Mouse (Mus musculus) Patski (cell line): ENCODE data around the gene Man2a2. TPM values are rescaled to one million over a fixed set of nuclear protein-coding genes. Genes with fewer than 3 reads are reported as not detected.
A peak's percentile ranks its signal among the peaks of the same experiment; 100 is the strongest.

ENCODE experiments used
- ATAC-seq: fragments of 100-300 bp; one replicate; pipeline ENCODE4 v1.8.0; 2021
- CTCF ChIA-PET: fragments of 350-600 bp; sonication (Branson Sonifier 250); formaldehyde crosslinking; loops from one replicate; lab custom pipeline; 2022; ENCODE audit warnings: inconsistent platforms; lab: Charles Lee
- POLR2A ChIA-PET: fragments of 350-600 bp; sonication (Branson Sonifier 250); formaldehyde crosslinking; loops from one replicate; lab custom pipeline; 2022; ENCODE audit warnings: antibody characterized with exemption, inconsistent platforms; lab: Charles Lee
- DNase-seq: peaks from one replicate; pipeline ENCODE4 v3.0.0-alpha.2; 2011; ENCODE audit warnings: low read depth, low spot score
- H3K27me3 ChIP-seq: fragments of 371-371 bp; one replicate; pipeline ENCODE4 v1.5.1; 2021
- CTCF ChIP-seq: fragments of 100-300 bp; IDR thresholded peaks from one replicate; pipeline ENCODE4 v1.5.1; 2021
- in situ Hi-C: fragments of 300-500 bp; cut with MboI; formaldehyde crosslinking; loops from 3 replicates; pipeline ENCODE4 v1.11.1; 2018; ENCODE audit warnings: low pct_unique_long_range_greater_than_20kb, mixed read lengths
- polyA plus RNA-seq: library from polyadenylated mRNA; unstranded; gene quantifications from one replicate; pipeline ENCODE4 v1.2.3, GENCODE M21; 2021

Man2a2 gene
- polyA plus RNA-seq, 1 experiment from 2014 or later, result 129 TPM

- ChIA-PET POLR2A (interaction anchor here (0.6 kb wide), 1 partner anchor 100 kb away, joined by 4 read pairs; no protein-coding TSS in a partner anchor), CTCF (interaction anchor here (0.7 to 3.3 kb wide), 10 partner anchors 9 to 194 kb away, joined by 3 to 47 read pairs (median 4); partner anchors contain the start of genes Blm and Unc45a)
- DNase-seq (no peak), ATAC-seq (no peak)
- TF ChIP-seq CTCF, result no peak
- no peaks in the 10 kb centered on the region for H3K27me3 ChIP-seq
- in situ Hi-C loops, result loop anchor here (5.0 to 25.0 kb wide), 3 partner anchors 196 to 451 kb away; partner anchors contain the start of genes Crtc3 and Iqgap1
Measured at GRCm38 (mm10) chr7:80386235-80386930, 15.2 kb upstream of the Man2a2 start.

- ATAC-seq, result no peak
- no peaks in the 10 kb centered on the region for H3K27me3 ChIP-seq
- no peak for DNase-seq
- ChIA-PET POLR2A (no interaction called here), CTCF (interaction anchor here (0.9 to 3.7 kb wide), 3 partner anchors 11 to 198 kb away, joined by 3 to 19 read pairs (median 10); partner anchors contain the start of genes Hddc3 and Unc45a)
- TF ChIP-seq CTCF, result no peak
- in situ Hi-C loops, result loop anchor here (25.0 kb wide), 2 partner anchors 304 to 454 kb away; partner anchors contain the start of genes Crtc3 and Iqgap1
Measured at GRCm38 (mm10) chr7:80382919-80383318, 11.7 kb upstream of the Man2a2 start.

- H3K27me3 ChIP-seq, result no peaks in the 10 kb centered on the region
- ATAC-seq (no peak), DNase-seq (no peak)
- TF ChIP-seq CTCF, result no peak
- ChIA-PET POLR2A (no interaction called here), CTCF (interaction anchor here (0.9 to 2.4 kb wide), 7 partner anchors 9 to 205 kb away, joined by 3 to 7 read pairs (median 3); partner anchors contain the start of genes Hddc3, Man2a2 and Unc45a)
- in situ Hi-C loops, result loop anchor here (5.0 to 25.0 kb wide), 3 partner anchors 37 to 458 kb away; partner anchors contain the start of genes Crtc3, Hddc3, Iqgap1 and Unc45a
Measured at GRCm38 (mm10) chr7:80379531-80379930, 8.4 kb upstream of the Man2a2 start.

- CTCF ChIA-PET, result interaction anchor here (1.3 to 3.6 kb wide), 4 partner anchors 9 to 207 kb away, joined by 3 to 14 read pairs (median 10); partner anchors contain the start of genes Fes and Unc45a
- TF ChIP-seq CTCF, result no peak
- in situ Hi-C loops, result loop anchor here (5.0 to 25.0 kb wide), 3 partner anchors 35 to 460 kb away; partner anchors contain the start of genes Crtc3, Hddc3, Iqgap1 and Unc45a
- ATAC-seq (no peak), DNase-seq (no peak)
- POLR2A ChIA-PET, result no interaction called here
- no peaks in the 10 kb centered on the region for H3K27me3 ChIP-seq
Measured at GRCm38 (mm10) chr7:80377471-80377870, 6.3 kb upstream of the Man2a2 start.

- ChIA-PET POLR2A (no interaction called here), CTCF (interaction anchor here (3.6 kb wide), 1 partner anchor 10 kb away, joined by 14 read pairs; the partner anchor contains the start of gene Fes)
- no peak for DNase-seq
- in situ Hi-C loops, result loop anchor here (5.0 to 25.0 kb wide), 3 partner anchors 34 to 461 kb away; partner anchors contain the start of genes Crtc3, Hddc3, Iqgap1 and Unc45a
- no peak for TF ChIP-seq CTCF
- no peaks in the 10 kb centered on the region for H3K27me3 ChIP-seq
- ATAC-seq, result no peak
Measured at GRCm38 (mm10) chr7:80376192-80376591, 5.0 kb upstream of the Man2a2 start.

GRCm38 (mm10) chr7:80375376-80376039 lies 4.3 kb upstream of the Man2a2 start:
- no peak for TF ChIP-seq CTCF
- in situ Hi-C loops, result loop anchor here (5.0 to 25.0 kb wide), 3 partner anchors 33 to 462 kb away; partner anchors contain the start of genes Crtc3, Hddc3, Iqgap1 and Unc45a
- CTCF ChIA-PET, result interaction anchor here (0.6 to 3.6 kb wide), 4 partner anchors 11 to 234 kb away, joined by 3 to 14 read pairs (median 3); partner anchors contain the start of gene Fes
- DNase-seq, result peak; percentile 50
- no peaks in the 10 kb centered on the region for H3K27me3 ChIP-seq
- ATAC-seq, result peak; percentile 80
- POLR2A ChIA-PET, result no interaction called here

- no peak for TF ChIP-seq CTCF
- ChIA-PET CTCF (interaction anchor here (0.8 to 1.0 kb wide), 2 partner anchors 33 to 210 kb away, joined by 3 read pairs; no protein-coding TSS in a partner anchor), POLR2A (no interaction called here)
- H3K27me3 ChIP-seq, result no peaks in the 10 kb centered on the region
- in situ Hi-C loops, result loop anchor here (5.0 to 25.0 kb wide), 3 partner anchors 32 to 463 kb away; partner anchors contain the start of genes Crtc3, Hddc3, Iqgap1 and Unc45a
- no peak for DNase-seq
- no peak for ATAC-seq
Measured at GRCm38 (mm10) chr7:80374733-80375132, 3.6 kb upstream of the Man2a2 start.

GRCm38 (mm10) chr7:80374280-80374679 lies 3.1 kb upstream of the Man2a2 start:
- CTCF ChIA-PET, result interaction anchor here (2.7 kb wide), 1 partner anchor 32 kb away, joined by 23 read pairs; the partner anchor contains the start of genes Hddc3 and Unc45a
- ATAC-seq (no peak), DNase-seq (no peak)
- H3K27me3 ChIP-seq, result no peaks in the 10 kb centered on the region
- POLR2A ChIA-PET, result no interaction called here
- in situ Hi-C loops, result no loop called here
- TF ChIP-seq CTCF, result no peak

GRCm38 (mm10) chr7:80373850-80374249 lies 2.7 kb upstream of the Man2a2 start:
- in situ Hi-C loops, result no loop called here
- H3K27me3 ChIP-seq, result no peaks in the 10 kb centered on the region
- ATAC-seq (no peak), DNase-seq (no peak)
- TF ChIP-seq CTCF, result no peak
- CTCF ChIA-PET, result interaction anchor here (2.7 kb wide), 1 partner anchor 32 kb away, joined by 23 read pairs; the partner anchor contains the start of genes Hddc3 and Unc45a
- POLR2A ChIA-PET, result no interaction called here
